Mouse (Mus musculus) liver, embryonic 13.5 days (tissue): ENCODE data around the gene Gpld1. TPM values are rescaled to one million over a fixed set of nuclear protein-coding genes. Genes with fewer than 3 reads are reported as not detected.

Experiments used
- ATAC-seq: fragments of 200-750 bp; cut with Nextera tagmentation; 2 replicates; pipeline ENCODE4 v1.8.0; 2017; ENCODE audit warnings: low read depth, mild to moderate bottlenecking, moderate number of reproducible peaks, moderate library complexity
- DNase-seq: peaks from one replicate; pipeline ENCODE4 v3.0.0; 2022
- H3K27ac ChIP-seq: fragments of 300-500 bp; sonication (generic); 2 replicates; pipeline ENCODE4 v1.5.1; 2015; ENCODE audit warnings: moderate library complexity, mild to moderate bottlenecking, inconsistent platforms
- H3K27me3 ChIP-seq: fragments of 300-500 bp; sonication (generic); 2 replicates; pipeline ENCODE4 v1.6.1; 2015; ENCODE audit warnings: mild to moderate bottlenecking, inconsistent platforms
- H3K36me3 ChIP-seq: fragments of 300-500 bp; sonication (generic); 2 replicates; pipeline ENCODE4 v1.6.1; 2015; ENCODE audit warnings: mild to moderate bottlenecking, inconsistent platforms
- H3K4me1 ChIP-seq: fragments of 300-500 bp; sonication (generic); replicated peaks from 2 replicates; pipeline ENCODE4 v1.6.1; 2015; ENCODE audit warnings: inconsistent platforms
- H3K4me2 ChIP-seq: fragments of 300-500 bp; sonication (generic); 2 replicates; pipeline ENCODE4 v1.6.1; 2015; ENCODE audit warnings: inconsistent platforms, mild to moderate bottlenecking, moderate library complexity
- H3K4me3 ChIP-seq: fragments of 300-500 bp; sonication (generic); replicated peaks from 2 replicates; pipeline ENCODE4 v1.5.1; 2015; ENCODE audit warnings: mild to moderate bottlenecking, inconsistent platforms
- H3K9ac ChIP-seq: fragments of 300-500 bp; sonication (generic); 2 replicates; pipeline ENCODE4 v1.6.1; 2015; ENCODE audit warnings: mild to moderate bottlenecking, inconsistent platforms
- H3K9me3 ChIP-seq: fragments of 300-500 bp; sonication (generic); replicated peaks from 2 replicates; pipeline ENCODE4 v1.6.1; 2016; ENCODE audit warnings: inconsistent platforms
- WGBS: fragments of 180-500 bp; shearing (Covaris S2); methylation state at CpG from one replicate; pipeline ENCODE4 v1.1.7; 2015; ENCODE audit not compliant: insufficient replicate concordance; 5-methylcytosine and 5-hydroxymethylcytosine counted together
- polyA plus RNA-seq: library from polyadenylated mRNA; unstranded; fragments of >200 nt; fragmentation: Nextera tagmentation; extraction: Ambion mirVana; gene quantifications from 2 replicates; pipeline ENCODE4 v1.2.1, GENCODE M21; 2015

Gene Gpld1
- polyA plus RNA-seq, 1 experiment from 2014 or later = 2.8 TPM

DNA sequence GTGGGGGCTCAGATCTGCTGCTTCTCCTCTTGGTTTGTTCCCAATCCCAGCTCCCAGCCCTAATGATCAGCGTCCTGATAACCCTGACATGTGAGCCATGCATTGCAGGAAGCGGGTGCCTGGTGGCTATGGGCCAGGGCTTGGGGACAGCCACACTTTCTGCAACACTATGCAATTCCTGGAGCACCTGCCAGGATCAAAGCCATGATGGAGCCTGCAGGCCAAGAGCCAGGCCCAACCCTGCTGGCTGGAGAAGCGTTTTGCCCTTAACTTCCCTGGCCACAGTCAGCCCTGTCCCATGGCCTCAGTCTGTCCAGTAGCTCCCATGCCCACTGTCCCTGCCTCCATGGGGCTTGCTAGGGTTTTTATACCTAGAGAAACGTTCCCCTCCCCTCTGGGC, 79.4 kb downstream of the Gpld1 start:
- H3K4me3 ChIP-seq = no peak overlapping the region
- no peak overlapping the region for H3K9ac ChIP-seq
- H3K4me2 ChIP-seq = no peak overlapping the region
- 59% methylated on average over 4 of the region's 4 CpGs for WGBS
- peaks cover 25% of the 10 kb centered on the region for H3K4me1 ChIP-seq
- H3K27ac ChIP-seq = no peak overlapping the region
- peaks cover 10% of the 10 kb centered on the region for H3K36me3 ChIP-seq
- ATAC-seq = no peak
- H3K27me3 ChIP-seq = no peaks in the 10 kb centered on the region
- H3K9me3 ChIP-seq = no peaks in the 10 kb centered on the region
- no peak for DNase-seq

DNA sequence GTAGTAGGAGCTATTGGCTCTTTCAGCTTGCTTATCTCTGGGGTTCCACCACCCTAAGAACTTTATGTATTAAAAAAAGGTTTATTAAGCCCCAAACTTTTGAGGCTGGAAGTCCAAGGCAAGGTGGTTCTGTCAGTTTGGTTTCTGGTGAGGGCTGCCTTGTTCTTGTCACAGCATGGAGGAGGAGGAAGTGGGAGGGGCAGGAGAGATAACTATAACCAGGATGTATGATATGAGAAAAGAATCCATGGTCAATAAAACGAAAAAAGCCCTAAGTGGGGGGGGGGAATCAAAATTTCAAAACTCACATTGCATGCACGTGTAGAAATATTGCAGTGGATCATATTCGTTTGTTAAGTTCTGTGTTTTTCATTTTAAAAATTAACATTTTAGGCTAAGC, 80.2 kb downstream of the Gpld1 start:
- Histone ChIP-seq H3K36me3 (peaks cover 3% of the 10 kb centered on the region; the same call in 1 of the 2 replicates), H3K4me2 (no peak overlapping the region), H3K27me3 (no peaks in the 10 kb centered on the region), H3K4me3 (no peak overlapping the region), H3K4me1 (peaks cover 20% of the 10 kb centered on the region), H3K9ac (no peak overlapping the region), H3K27ac (no peak overlapping the region), H3K9me3 (no peaks in the 10 kb centered on the region)
- 52% methylated on average over 3 of the region's 3 CpGs for WGBS
- no peak for DNase-seq
- ATAC-seq = no peak

DNA sequence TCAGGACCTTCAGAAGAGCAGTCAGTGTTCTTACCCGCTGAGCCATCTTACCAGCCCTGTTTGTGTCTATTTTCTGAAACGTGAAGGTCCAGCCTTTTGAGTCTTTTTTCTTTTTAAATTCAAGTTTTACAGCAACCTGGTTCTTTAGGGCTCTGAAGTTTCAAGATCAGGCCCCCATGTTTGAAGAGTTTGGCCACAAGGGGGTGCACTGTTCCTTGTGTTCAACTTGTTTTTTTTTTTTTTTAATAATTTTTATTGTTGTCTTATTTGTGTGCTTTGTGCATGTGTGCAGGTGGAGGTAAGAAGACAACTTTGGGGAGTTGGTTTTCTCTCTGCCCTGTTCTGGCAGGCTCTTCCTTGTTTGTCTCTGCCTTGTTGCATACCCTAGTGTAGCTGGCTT, 81.7 kb downstream of the Gpld1 start:
- Histone ChIP-seq H3K9ac (no peak overlapping the region), H3K4me2 (no peak overlapping the region), H3K9me3 (no peaks in the 10 kb centered on the region), H3K36me3 (no peaks in the 10 kb centered on the region), H3K4me3 (no peak overlapping the region), H3K27me3 (no peaks in the 10 kb centered on the region), H3K27ac (no peak overlapping the region), H3K4me1 (peaks cover 8% of the 10 kb centered on the region; the same call in 1 of the 2 replicates)
- no peak for ATAC-seq
- WGBS = 30% methylated on average over 2 of the region's 2 CpGs
- no peak for DNase-seq

DNA sequence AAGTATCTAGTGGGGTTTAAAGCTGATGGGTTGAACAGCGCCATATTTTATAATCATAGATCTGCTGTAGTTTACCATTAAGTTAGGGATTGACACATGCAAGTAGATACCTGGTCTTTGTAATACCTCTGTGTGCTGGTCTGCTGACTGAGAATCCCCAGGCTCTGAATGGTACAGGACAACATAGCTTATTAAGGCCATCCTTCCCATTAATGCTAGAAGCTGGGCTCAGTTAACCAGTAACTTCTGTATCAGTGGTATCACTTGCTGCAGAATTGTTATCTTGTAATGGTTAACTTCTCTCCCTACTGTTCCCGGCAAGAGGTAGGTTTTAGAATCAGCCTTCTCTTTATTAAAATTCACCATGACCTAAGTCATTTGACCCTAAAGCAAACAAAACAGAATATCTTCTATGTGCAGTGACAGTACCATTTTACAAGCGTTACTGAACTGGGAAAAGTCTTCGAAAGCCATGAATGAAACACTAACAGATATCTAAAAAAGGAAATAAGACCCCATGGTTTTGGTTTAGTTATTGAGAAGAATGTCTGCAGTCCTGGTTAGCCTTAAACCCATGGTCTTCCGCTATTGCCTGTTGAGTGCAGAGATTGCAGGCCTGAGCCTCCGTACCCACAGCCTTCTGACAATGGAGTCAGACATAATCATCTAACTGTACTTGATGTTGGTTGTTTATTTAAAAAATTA, 83.6 kb downstream of the Gpld1 start:
- peak; percentile 57; the same call in 1 of the 2 replicates for ATAC-seq
- 68% methylated on average over 6 of the region's 6 CpGs for WGBS

GRCm38 (mm10) chr13:25027114-25027425, 84.1 kb downstream of the Gpld1 start:
- H3K4me1 ChIP-seq = no peaks in the 10 kb centered on the region; the same call in 1 of the 2 replicates
- no peak for ATAC-seq

More for the DNA sequence above, 83.6 kb downstream of the Gpld1 start:
- H3K4me3 ChIP-seq = no peak overlapping the region
- H3K27ac ChIP-seq = no peak overlapping the region; the same call in 1 of the 2 replicates
- no peak for DNase-seq
- no peak overlapping the region for H3K4me2 ChIP-seq
- H3K36me3 ChIP-seq = no peaks in the 10 kb centered on the region
- H3K4me1 ChIP-seq = no peaks in the 10 kb centered on the region; the same call in 1 of the 2 replicates
- no peaks in the 10 kb centered on the region for H3K9me3 ChIP-seq
- H3K27me3 ChIP-seq = no peaks in the 10 kb centered on the region
- no peak overlapping the region for H3K9ac ChIP-seq

DNA sequence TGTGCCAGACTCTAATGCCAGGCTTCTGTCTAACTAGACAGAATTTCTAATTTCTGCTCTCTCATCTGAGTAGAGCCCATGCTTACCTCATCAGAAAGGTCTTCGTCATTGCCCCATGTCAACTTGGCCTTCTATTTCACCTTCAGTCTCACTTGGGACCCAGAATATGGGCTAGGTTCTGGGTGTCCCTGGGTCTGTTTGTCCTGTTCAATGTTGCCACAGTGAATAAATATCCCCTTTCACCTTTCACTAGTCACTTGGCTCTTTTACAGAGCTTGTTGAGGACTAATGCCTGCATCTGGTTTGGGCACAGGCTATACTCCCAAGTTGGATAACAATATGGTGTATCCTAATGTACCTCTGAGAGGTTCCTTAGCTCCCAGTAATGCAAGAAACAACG, 96.5 kb downstream of the Gpld1 start:
- ATAC-seq (no peak), DNase-seq (no peak)
- H3K9ac ChIP-seq = no peak overlapping the region
- no peaks in the 10 kb centered on the region for H3K4me1 ChIP-seq
- H3K9me3 ChIP-seq = no peaks in the 10 kb centered on the region
- no peak overlapping the region for H3K4me3 ChIP-seq
- 48% methylated on average over 2 of the region's 2 CpGs for WGBS
- no peaks in the 10 kb centered on the region for H3K27me3 ChIP-seq
- no peak overlapping the region for H3K4me2 ChIP-seq
- H3K36me3 ChIP-seq = no peaks in the 10 kb centered on the region
- H3K27ac ChIP-seq = no peak overlapping the region

More at GRCm38 (mm10) chr13:25027114-25027425, 84.1 kb downstream of the Gpld1 start:
- no peaks in the 10 kb centered on the region for H3K9me3 ChIP-seq
- no peak overlapping the region for H3K9ac ChIP-seq
- no peaks in the 10 kb centered on the region for H3K36me3 ChIP-seq
- DNase-seq = no peak
- H3K4me3 ChIP-seq = no peak overlapping the region
- no peak overlapping the region; the same call in 1 of the 2 replicates for H3K27ac ChIP-seq
- H3K27me3 ChIP-seq = no peaks in the 10 kb centered on the region
- no peak overlapping the region for H3K4me2 ChIP-seq
- WGBS = 69% methylated on average over 3 of the region's 3 CpGs

Other genes starting within 250 kb of the Gpld1 start
- gene Armh2, start 201.9 kb upstream of the Gpld1 start, polyA plus RNA-seq = not detected in 2 replicates
- gene Gmnn, start 181.2 kb upstream of the Gpld1 start, polyA plus RNA-seq = 154 and 171 TPM in 2 replicates
- gene BC005537, start 141.5 kb upstream of the Gpld1 start, polyA plus RNA-seq = 9.5 and 9.6 TPM in 2 replicates
- 66.4 and 68.0 TPM in 2 replicates for gene Acot13, start 111.6 kb upstream of the Gpld1 start, polyA plus RNA-seq
- gene Tdp2, start 111.5 kb upstream of the Gpld1 start, polyA plus RNA-seq = 29.4 and 36.7 TPM in 2 replicates
- gene D130043K22Rik, start 98.0 kb upstream of the Gpld1 start, polyA plus RNA-seq = 0.13 and 0.16 TPM in 2 replicates
- gene Aldh5a1, start 5.5 kb upstream of the Gpld1 start, polyA plus RNA-seq = 2.5 and 3.0 TPM in 2 replicates
- 7.9 and 14.3 TPM in 2 replicates for gene Mrs2, start 77.2 kb downstream of the Gpld1 start, polyA plus RNA-seq
- 0.17 and 0.22 TPM in 2 replicates for gene Dcdc2a, start 112.9 kb downstream of the Gpld1 start, polyA plus RNA-seq